Mouse (Mus musculus) heart, adult 2 months (tissue): ENCODE results near the gene Gm11146. TPM values are rescaled to one million over a fixed set of nuclear protein-coding genes. Genes with fewer than 3 reads are reported as not detected.
A peak's percentile ranks its signal among the peaks of the same experiment; 100 is the strongest.

Source experiments
- DNase-seq, 2 experiments: peaks; one replicate each; pipeline ENCODE4 v3.0.0; 2021
- H3K27ac ChIP-seq: fragments of 200-600 bp; 2 replicates; pipeline ENCODE4 v1.8.1; 2022
- H3K27me3 ChIP-seq: fragments of 200-500 bp; 2 replicates; pipeline ENCODE4 v1.6.1; 2012; ENCODE audit warnings: mild to moderate bottlenecking, low read length, inconsistent platforms, mixed read lengths; ENCODE audit not compliant: control insufficient read depth, insufficient read depth
- H3K36me3 ChIP-seq: fragments of 200-500 bp; 2 replicates; pipeline ENCODE4 v1.6.1; 2012; ENCODE audit warnings: low read length, inconsistent platforms; ENCODE audit not compliant: control insufficient read depth, insufficient read depth
- H3K4me1 ChIP-seq: fragments of 200-500 bp; 2 replicates; pipeline ENCODE4 v1.6.1; 2011; ENCODE audit warnings: low read length; ENCODE audit not compliant: control insufficient read depth, insufficient read depth
- H3K4me3 ChIP-seq: fragments of 200-600 bp; 2 replicates; pipeline ENCODE4 v1.8.1; 2022
- H3K79me2 ChIP-seq: fragments of 200-500 bp; replicated peaks from 2 replicates; pipeline ENCODE4 v1.6.1; 2012; ENCODE audit warnings: mild to moderate bottlenecking, inconsistent platforms, low read length, moderate library complexity, mixed read lengths; ENCODE audit not compliant: control insufficient read depth, insufficient read depth
- H3K9ac ChIP-seq: fragments of 200-500 bp; 2 replicates; pipeline ENCODE4 v1.6.1; 2012; ENCODE audit warnings: low read depth, mild to moderate bottlenecking, control low read depth, inconsistent platforms, low read length, mixed read lengths
- CTCF ChIP-seq: fragments of 200-600 bp; IDR thresholded peaks from 2 replicates; pipeline ENCODE4 v1.8.1; 2022; ENCODE audit warnings: antibody characterized with exemption, mild to moderate bottlenecking, moderate library complexity
- EP300 ChIP-seq: fragments of 200-500 bp; IDR thresholded peaks from 2 replicates; pipeline ENCODE4 v1.6.1; 2011; ENCODE audit warnings: low read depth, low read length, control low read depth; ENCODE audit not compliant: insufficient read depth
- POLR2A ChIP-seq: fragments of 200-500 bp; IDR thresholded peaks from 2 replicates; pipeline ENCODE4 v1.6.1; 2011; ENCODE audit warnings: mild to moderate bottlenecking, low read depth, low read length, control low read depth; ENCODE audit not compliant: insufficient read depth
- WGBS: fragments of 180-500 bp; shearing (Covaris S2); methylation state at CpG from one replicate; pipeline ENCODE4 v1.1.7; 2018; 5-methylcytosine and 5-hydroxymethylcytosine counted together
- intact Hi-C: fragments of 180-260 bp; cut with DNase I; formaldehyde crosslinking; loops from one replicate; pipeline ENCODE4 v1.15.1; 2025
- polyA plus RNA-seq: library from polyadenylated mRNA; depleted of rRNA; stranded (reverse); fragments of >200 nt; gene quantifications from 2 replicates; pipeline ENCODE4 v1.2.3, GENCODE M21; 2012
- total RNA-seq, 2 experiments: library from RNA; stranded (reverse); gene quantifications; 2 replicates each; pipeline ENCODE4 v1.2.3; 2021

Gene Gm11146
- total and polyA plus RNA-seq, 3 experiments, result not detected

GRCm38 (mm10) chr16:77592986-77593385, 8.9 kb downstream of the Gm11146 start:
- peak; percentile 17 to 34 for DNase-seq
- no peaks in the 10 kb centered on the region for H3K27me3 ChIP-seq
- H3K4me1 ChIP-seq, result peaks cover 6% of the 10 kb centered on the region
- intact Hi-C loops, result no loop called here
- H3K27ac ChIP-seq, result peak overlapping the region; percentile 47
- H3K4me3 ChIP-seq, result 0 out of 2 replicates have a peak overlapping the region, but pooled peaks have one; percentile 8
- no peak overlapping the region for H3K9ac ChIP-seq
- H3K79me2 ChIP-seq, result no peaks in the 10 kb centered on the region
- TF ChIP-seq POLR2A, result no peak
- no peak for TF ChIP-seq CTCF
- TF ChIP-seq EP300, result no peak
- no peaks in the 10 kb centered on the region; the same call in 1 of the 2 replicates for H3K36me3 ChIP-seq
- WGBS, result 62% methylated on average over 3 of the region's 3 CpGs

GRCm38 (mm10) chr16:77573036-77573435, 28.9 kb downstream of the Gm11146 start:
- TF ChIP-seq EP300, result no peak
- TF ChIP-seq POLR2A, result no peak
- no peak for TF ChIP-seq CTCF
- WGBS, result 57% methylated on average over 5 of the region's 5 CpGs
- Histone ChIP-seq H3K27ac (no peak overlapping the region), H3K36me3 (no peaks in the 10 kb centered on the region), H3K4me3 (no peak overlapping the region), H3K79me2 (no peaks in the 10 kb centered on the region), H3K27me3 (no peaks in the 10 kb centered on the region), H3K9ac (no peak overlapping the region), H3K4me1 (peaks cover 1% of the 10 kb centered on the region)
- intact Hi-C loops, result no loop called here
- no peak for DNase-seq

GRCm38 (mm10) chr16:77569457-77569856, 32.4 kb downstream of the Gm11146 start:
- TF ChIP-seq POLR2A (no peak), EP300 (no peak), CTCF (no peak)
- DNase-seq, result no peak
- intact Hi-C loops, result loop anchor here (5.0 kb wide), 1 partner anchor 67 kb away; no protein-coding TSS in a partner anchor
- no peaks in the 10 kb centered on the region for H3K27me3 ChIP-seq
- H3K4me3 ChIP-seq, result no peak overlapping the region
- no peak overlapping the region for H3K9ac ChIP-seq
- H3K79me2 ChIP-seq, result no peaks in the 10 kb centered on the region
- H3K4me1 ChIP-seq, result peaks cover 1% of the 10 kb centered on the region
- H3K27ac ChIP-seq, result no peak overlapping the region
- H3K36me3 ChIP-seq, result no peaks in the 10 kb centered on the region
- WGBS, result 71% methylated on average over 8 of the region's 8 CpGs

GRCm38 (mm10) chr16:77568384-77568783, 33.5 kb downstream of the Gm11146 start:
- Histone ChIP-seq H3K36me3 (no peaks in the 10 kb centered on the region; the same call in 1 of the 2 replicates), H3K4me1 (peaks cover 1% of the 10 kb centered on the region), H3K9ac (no peak overlapping the region), H3K79me2 (no peaks in the 10 kb centered on the region), H3K27ac (no peak overlapping the region), H3K4me3 (no peak overlapping the region), H3K27me3 (no peaks in the 10 kb centered on the region)
- intact Hi-C loops, result loop anchor here (5.0 kb wide), 1 partner anchor 66 kb away; no protein-coding TSS in a partner anchor
- no peak for DNase-seq
- TF ChIP-seq POLR2A, result no peak
- TF ChIP-seq EP300, result no peak
- TF ChIP-seq CTCF, result no peak
- 44% methylated on average over 3 of the region's 3 CpGs for WGBS

- no peak for DNase-seq
- Histone ChIP-seq H3K27me3 (no peaks in the 10 kb centered on the region), H3K4me3 (no peak overlapping the region), H3K36me3 (no peaks in the 10 kb centered on the region; the same call in 1 of the 2 replicates), H3K4me1 (no peaks in the 10 kb centered on the region), H3K79me2 (no peaks in the 10 kb centered on the region), H3K9ac (no peak overlapping the region), H3K27ac (no peak overlapping the region)
- TF ChIP-seq POLR2A (no peak), CTCF (no peak), EP300 (no peak)
- intact Hi-C loops, result no loop called here
- WGBS, result 92% methylated on average over 3 of the region's 3 CpGs
Observed at GRCm38 (mm10) chr16:77562852-77563251, 39.0 kb downstream of the Gm11146 start.

GRCm38 (mm10) chr16:77556446-77557105, 45.3 kb downstream of the Gm11146 start:
- Histone ChIP-seq H3K36me3 (no peaks in the 10 kb centered on the region), H3K4me1 (no peaks in the 10 kb centered on the region), H3K9ac (no peak overlapping the region), H3K4me3 (no peak overlapping the region), H3K27me3 (no peaks in the 10 kb centered on the region), H3K79me2 (no peaks in the 10 kb centered on the region), H3K27ac (no peak overlapping the region)
- no peak for DNase-seq
- intact Hi-C loops, result no loop called here
- TF ChIP-seq POLR2A (no peak), EP300 (no peak), CTCF (no peak)
- WGBS, result 90% methylated on average over 10 of the region's 10 CpGs
